Mouse (Mus musculus) fibroblast of lung, adult 2 months (primary cell): Measurements from ENCODE around the gene AA467197.

ENCODE experiments used
- DNase-seq: peaks from one replicate; pipeline ENCODE4 v3.0.0-alpha.2; 2011; ENCODE audit warnings: low read depth

AA467197 gene

GRCm38 (mm10) chr2:122638029-122638428, 1.2 kb downstream of the AA467197 start:
- no peak for DNase-seq

GRCm38 (mm10) chr2:122638673-122639072, 1.9 kb downstream of the AA467197 start:
- DNase-seq: no peak

- no peak for DNase-seq
Measured at GRCm38 (mm10) chr2:122652096-122653084, 15.6 kb downstream of the AA467197 start.

GRCm38 (mm10) chr2:122656052-122656451, 19.3 kb downstream of the AA467197 start:
- no peak for DNase-seq

GRCm38 (mm10) chr2:122656767-122657166, 20.0 kb downstream of the AA467197 start:
- no peak for DNase-seq

- DNase-seq: no peak
Measured at GRCm38 (mm10) chr2:122657707-122658524, 21.1 kb downstream of the AA467197 start.

- no peak for DNase-seq
Measured at GRCm38 (mm10) chr2:122659825-122660224, 23.0 kb downstream of the AA467197 start.

- DNase-seq: no peak
Measured at GRCm38 (mm10) chr2:122665253-122665972, 28.6 kb downstream of the AA467197 start.

GRCm38 (mm10) chr2:122665973-122666875, 29.4 kb downstream of the AA467197 start:
- DNase-seq: no peak

- peak; percentile 53 for DNase-seq
Measured at GRCm38 (mm10) chr2:122667856-122668255, 31.1 kb downstream of the AA467197 start.

GRCm38 (mm10) chr2:122671714-122672113, 34.9 kb downstream of the AA467197 start:
- DNase-seq: no peak

- no peak for DNase-seq
Measured at GRCm38 (mm10) chr2:122672841-122673240, 36.1 kb downstream of the AA467197 start.

GRCm38 (mm10) chr2:122675126-122675525, 38.3 kb downstream of the AA467197 start:
- DNase-seq: no peak

- DNase-seq: no peak
Measured at GRCm38 (mm10) chr2:122681379-122682137, 44.8 kb downstream of the AA467197 start.

- DNase-seq: no peak
Measured at GRCm38 (mm10) chr2:122682520-122682919, 45.7 kb downstream of the AA467197 start.

GRCm38 (mm10) chr2:122683641-122684040, 46.9 kb downstream of the AA467197 start:
- no peak for DNase-seq

- DNase-seq: no peak
Measured at GRCm38 (mm10) chr2:122686665-122687064, 49.9 kb downstream of the AA467197 start.
